Mouse (Mus musculus): Measurements from ENCODE around the gene Gm13306. TPM values are rescaled to one million over a fixed set of nuclear protein-coding genes. Genes with fewer than 3 reads are reported as not detected.
"Not testable (repeated sequence)": the region's sequence is repeated elsewhere in the genome, so short reads cannot be mapped to it uniquely, and the experiment has no call there.

Gene Gm13306
- total RNA-seq (2021), result 10 to 100 TPM in 1 of 2 experiments, 1 to 10 TPM in 1; 4.6 to 11.6 TPM

DNA sequence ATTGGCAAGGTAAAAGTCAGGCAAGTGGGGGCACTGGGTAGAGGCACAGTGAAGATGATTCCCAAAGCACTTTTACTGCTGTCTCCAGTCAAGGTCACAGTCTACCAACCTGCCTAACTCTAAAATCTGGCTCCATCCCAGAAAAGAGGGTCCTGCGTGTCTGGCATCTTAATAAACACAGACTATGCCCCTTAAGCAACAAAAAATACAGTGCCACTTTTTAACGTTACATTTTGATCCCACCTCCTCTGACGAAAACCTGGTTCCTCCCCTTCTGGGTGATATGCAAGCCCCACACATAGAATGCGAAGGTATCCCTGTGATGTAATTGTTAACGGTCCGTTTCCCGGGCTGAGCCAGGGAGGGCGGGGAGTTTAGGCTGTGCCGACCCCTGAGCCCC lies at the start of gene Gm13306:
Gene Gm13306, plus strand, starts transcription at position 301 of the 400 bp plus-strand sequence.
- not testable (repeated sequence) for DNase-seq (ENCODE audit: extremely low spot score in 1 of 2, low spot score in 1 of 2)

DNA sequence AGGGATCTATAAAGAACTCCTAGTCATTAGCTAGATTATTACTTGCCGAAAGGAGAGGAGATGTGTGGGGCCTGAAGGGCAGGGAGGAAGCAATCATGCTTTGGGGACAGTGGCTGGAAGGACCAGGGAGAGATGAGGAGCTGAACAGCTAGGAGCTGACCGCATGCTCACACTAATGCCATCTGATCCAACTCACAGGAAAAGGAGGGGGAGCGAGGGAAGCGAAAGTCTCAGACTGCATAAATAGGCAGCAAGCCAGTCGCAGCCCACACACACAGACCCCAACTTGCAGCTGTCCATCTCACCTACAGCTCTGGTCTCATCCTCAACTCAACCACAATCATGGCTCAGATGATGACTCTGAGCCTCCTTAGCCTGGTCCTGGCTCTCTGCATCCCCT lies 38.7 kb upstream of the Gm13306 start, which contains the start of gene Gm13304:
Gene Gm13304, plus strand, starts transcription at position 301 of the 400 bp plus-strand sequence.
- DNase-seq (ENCODE audit: extremely low spot score in 1 of 2, low spot score in 1 of 2), result not testable (repeated sequence)

GRCm38 (mm10) chr4:42168503-42168902 lies 15.3 kb downstream of the Gm13306 start, which contains the start of gene Gm13305:
TSS of gene Gm13305 (minus strand) at chr4:42168603.
- not testable (repeated sequence) for DNase-seq (ENCODE audit: extremely low spot score in 1 of 2, low spot score in 1 of 2)

DNA sequence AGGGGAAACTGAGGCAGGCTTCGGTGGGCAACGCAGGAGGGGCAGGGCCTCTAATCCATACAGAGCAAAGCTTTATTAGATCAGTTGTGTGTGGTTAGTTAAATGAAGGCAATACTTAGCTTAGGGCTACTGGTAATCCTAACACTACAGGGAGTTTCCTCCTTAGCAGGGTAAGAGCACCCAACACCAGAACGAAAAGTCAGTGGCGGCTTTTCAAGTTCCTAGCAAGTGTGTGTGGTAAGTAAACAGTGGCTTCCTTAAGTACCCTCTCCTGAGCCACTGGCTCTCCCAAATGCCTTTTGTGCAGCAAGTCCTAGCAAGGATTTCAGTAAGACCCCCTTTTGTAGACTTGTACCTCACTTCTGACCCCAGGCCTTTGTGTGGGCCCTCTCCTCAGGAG lies 25.0 kb downstream of the Gm13306 start:
- not testable (repeated sequence) for DNase-seq (ENCODE audit: extremely low spot score in 1 of 2, low spot score in 1 of 2)

DNA sequence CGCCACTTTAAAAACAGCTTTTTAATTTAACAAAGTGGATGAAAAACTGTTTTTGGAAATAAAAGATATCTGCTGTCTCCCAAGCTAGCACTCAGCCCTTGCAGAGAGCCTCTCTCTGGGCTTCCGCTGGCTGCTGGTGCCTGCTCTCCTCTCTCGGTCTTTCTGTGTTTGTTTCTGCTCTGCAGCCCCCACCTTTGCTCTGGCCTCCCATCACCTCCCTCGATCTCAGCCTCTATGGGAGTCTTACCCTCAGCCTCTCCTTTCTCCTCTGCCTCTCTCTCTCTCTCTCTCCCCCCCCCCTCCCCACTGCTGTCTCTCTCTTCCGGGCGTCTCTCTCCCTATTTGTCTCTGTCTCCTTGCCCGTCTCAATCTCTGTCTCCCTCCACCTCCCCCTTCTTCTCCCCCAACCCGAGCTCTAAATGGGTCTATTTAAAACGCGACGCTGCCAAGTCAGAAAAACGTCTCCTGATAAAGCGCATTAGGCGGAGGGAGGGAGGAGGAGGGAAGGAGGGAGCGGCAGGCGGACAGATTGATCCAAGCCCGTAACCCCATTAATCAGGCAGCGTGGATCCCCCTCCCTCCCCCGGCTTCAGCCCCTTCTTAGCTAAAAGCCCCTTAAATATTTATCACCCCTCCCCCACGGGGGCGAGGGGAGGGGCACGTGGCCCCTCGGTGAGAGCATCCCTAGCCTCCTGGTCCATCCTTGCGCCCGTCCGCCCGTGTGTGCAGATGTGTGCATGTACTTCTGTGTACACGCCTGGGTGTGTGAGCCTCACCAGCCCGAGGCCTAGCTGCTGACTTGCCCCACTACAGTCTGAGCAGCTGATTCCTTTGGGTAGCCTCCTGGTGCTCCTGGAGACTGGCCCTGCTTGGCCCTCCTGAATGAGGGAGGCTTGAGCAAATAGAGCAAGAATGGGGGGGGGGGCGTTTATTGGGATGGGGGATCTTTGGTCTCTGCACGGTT lies 30.3 kb downstream of the Gm13306 start:
- not testable (repeated sequence) for DNase-seq (ENCODE audit: extremely low spot score in 1 of 2, low spot score in 1 of 2)

DNA sequence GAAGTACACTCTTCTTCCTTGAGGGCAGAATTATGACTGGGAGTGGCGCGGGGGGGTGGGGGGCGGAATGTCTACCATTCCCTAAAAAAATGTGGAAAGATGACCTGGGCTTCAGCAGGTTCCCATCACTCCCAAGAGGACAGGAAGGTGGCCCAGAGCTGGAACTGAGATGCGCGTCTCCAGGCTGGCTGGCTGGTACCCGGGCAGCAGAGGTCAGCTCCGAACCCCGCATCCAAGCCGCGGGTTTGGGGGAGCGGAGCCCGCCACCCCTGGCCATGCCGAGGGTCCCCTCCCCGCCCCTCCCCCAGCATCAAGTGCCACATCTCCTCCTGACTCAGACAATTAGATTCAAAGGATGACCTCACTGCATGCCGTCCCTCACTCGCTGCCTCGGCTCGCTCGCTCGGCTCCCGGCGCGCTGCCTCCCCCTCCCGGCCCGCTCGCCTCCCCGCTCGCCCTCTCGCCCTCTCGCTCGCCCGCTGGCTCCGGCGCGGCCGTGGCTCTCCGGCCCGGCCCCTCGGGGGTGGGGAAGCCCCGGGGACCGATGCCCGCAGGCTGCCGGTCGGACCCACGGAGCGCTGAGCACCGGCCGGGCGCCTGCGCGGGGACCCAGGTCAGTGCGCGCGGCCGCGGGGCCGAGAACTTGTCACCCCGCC lies 31.2 kb downstream of the Gm13306 start:
- not testable (repeated sequence) for DNase-seq (ENCODE audit: extremely low spot score in 1 of 2, low spot score in 1 of 2)

- not testable (repeated sequence) for DNase-seq (ENCODE audit: extremely low spot score in 1 of 2, low spot score in 1 of 2)
Measured at GRCm38 (mm10) chr4:42184980-42185372, 31.7 kb downstream of the Gm13306 start.

Other genes starting within 250 kb of the Gm13306 start
- gene Gm21541, start 249.8 kb upstream of the Gm13306 start, total RNA-seq (2021), result not detected
- gene Gm20878, start 211.9 kb upstream of the Gm13306 start, total RNA-seq (2021), result 10 to 100 TPM; 16.0 to 17.9 TPM
- gene Fam205a4, start 187.4 kb upstream of the Gm13306 start, total RNA-seq (2021), result 1 to 10 TPM; 1.1 to 1.8 TPM
- 1 to 10 TPM in 1 of 2 experiments, under 1 TPM in 1; 0.56 to 3.9 TPM for gene Gm21093, start 118.7 kb upstream of the Gm13306 start, total RNA-seq (2021)
- not detected for gene Gm3893, start 62.2 kb upstream of the Gm13306 start, total RNA-seq (2021)
- 10 to 100 TPM in 1 of 2 experiments, 1 to 10 TPM in 1; 8.9 to 15.5 TPM for gene Gm13304, start 38.6 kb upstream of the Gm13306 start, total RNA-seq (2021)
- 1 to 10 TPM; 1.7 to 3.0 TPM for gene Gm13305, start 15.2 kb downstream of the Gm13306 start, total RNA-seq (2021)
- gene Gm10600, start 87.2 kb downstream of the Gm13306 start, total RNA-seq (2021), result 1 to 10 TPM; 5.0 to 8.3 TPM
- gene Ccl21b, start 102.3 kb downstream of the Gm13306 start, total RNA-seq (2021), result not detected
- not detected for gene Gm21953, start 140.8 kb downstream of the Gm13306 start, total RNA-seq (2021)
- under 1 TPM in 1 of 2 experiments, not detected in 1; 0.52 TPM for gene Fam205a3, start 164.9 kb downstream of the Gm13306 start, total RNA-seq (2021)